Mouse (Mus musculus) inflammation-experienced regulatory T-cells, adult 6 months (primary cell): ENCODE data around the gene Dkk2. TPM values are rescaled to one million over a fixed set of nuclear protein-coding genes. Genes with fewer than 3 reads are reported as not detected.
"Not testable (repeated sequence)": the region's sequence is repeated elsewhere in the genome, so short reads cannot be mapped to it uniquely, and the experiment has no call there.

Experiments used
- ATAC-seq: one replicate; pipeline ENCODE4 v1.8.0; 2017
- polyA plus RNA-seq, 3 experiments: library from polyadenylated mRNA; unstranded; fragments of 100-300 nt; shearing (Covaris generic); gene quantifications; one replicate each; pipeline ENCODE4 v1.2.1; 2017

Dkk2 gene
- under 1 TPM in 1 of 3 experiments, not detected in 2; 0.25 TPM for polyA plus RNA-seq

DNA sequence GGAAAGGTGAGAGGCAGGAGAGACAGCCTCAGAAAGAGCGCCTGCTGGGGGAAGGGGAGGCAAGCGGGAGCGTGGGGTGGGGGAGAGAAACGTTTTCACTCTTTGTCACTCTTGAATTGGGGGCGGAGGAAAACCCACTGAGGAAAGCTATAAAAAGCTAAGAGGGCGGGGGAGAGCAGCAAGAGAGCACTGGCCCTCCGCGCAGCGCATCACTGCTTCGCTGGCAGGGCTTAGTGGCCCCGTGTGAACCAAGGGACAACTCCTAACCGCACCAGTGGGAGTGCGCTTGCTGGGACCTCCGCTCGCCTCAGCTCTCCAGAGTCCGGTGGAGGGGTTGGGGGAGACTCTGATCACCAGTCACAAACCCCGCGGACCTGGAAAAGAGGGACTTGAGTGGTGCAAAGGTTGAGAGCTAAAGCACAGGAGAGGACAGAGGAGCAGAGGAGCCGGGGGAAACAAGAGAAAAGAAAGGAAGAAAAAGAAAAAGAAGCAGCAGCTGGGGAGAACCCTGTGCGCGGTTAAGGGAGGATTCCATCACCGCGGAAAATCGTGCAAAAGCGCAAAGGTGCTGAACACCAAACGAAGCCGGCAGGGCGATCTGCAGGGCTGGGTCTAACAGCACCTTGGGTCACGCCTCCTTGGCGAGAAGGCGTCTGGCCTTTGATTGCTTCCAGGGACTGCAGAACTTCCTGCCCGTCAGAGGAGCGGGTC lies at the start of gene Dkk2:
Gene Dkk2, plus strand, starts transcription at position 181 of the 711 bp plus-strand sequence.
- no peak for ATAC-seq

- ATAC-seq: no peak
Observed at GRCm38 (mm10) chr3:132036704-132037103, 48.4 kb upstream of the Dkk2 start.

DNA sequence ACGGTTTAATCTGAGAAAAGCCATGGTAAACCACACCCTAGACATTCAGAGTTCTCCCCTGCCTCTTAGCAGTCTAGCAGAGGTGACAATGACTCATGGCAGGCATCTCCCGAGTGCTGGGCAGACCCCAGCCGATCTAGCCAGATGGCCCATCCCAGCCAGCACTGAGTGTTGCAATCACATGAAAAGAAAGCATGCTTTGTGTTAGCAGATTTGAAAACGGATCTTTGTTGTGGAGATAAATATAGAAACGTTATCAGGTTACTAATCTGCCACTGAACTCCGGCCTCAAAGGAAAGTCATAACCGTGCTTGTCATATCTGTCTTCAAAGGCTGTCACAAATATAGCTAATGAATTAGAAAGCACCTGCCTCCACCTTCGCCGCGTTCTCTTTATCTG lies 47.4 kb upstream of the Dkk2 start:
- ATAC-seq: no peak

DNA sequence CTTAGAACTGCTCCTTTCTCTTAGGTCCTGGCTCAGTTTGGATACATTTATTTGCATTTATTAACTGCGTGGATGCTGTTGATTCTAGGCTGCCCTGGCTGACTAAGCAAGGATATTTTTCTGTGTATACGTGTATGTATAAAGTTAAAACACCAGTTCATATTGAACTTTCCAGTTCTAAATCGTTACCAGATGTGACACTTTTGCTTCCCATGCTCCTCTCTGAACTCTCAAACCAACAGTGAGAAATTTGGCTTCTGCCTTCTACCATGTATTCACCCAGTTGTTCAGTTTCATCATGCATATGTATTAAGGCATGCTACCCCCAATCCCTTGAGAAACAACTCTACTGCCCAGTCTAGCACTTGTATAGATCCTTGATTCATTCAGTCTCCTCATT lies 45.0 kb upstream of the Dkk2 start:
- no peak for ATAC-seq

- no peak for ATAC-seq
Observed at GRCm38 (mm10) chr3:132050884-132051457, 34.1 kb upstream of the Dkk2 start.

GRCm38 (mm10) chr3:132062816-132063215 lies 22.3 kb upstream of the Dkk2 start:
- not testable (repeated sequence) for ATAC-seq

DNA sequence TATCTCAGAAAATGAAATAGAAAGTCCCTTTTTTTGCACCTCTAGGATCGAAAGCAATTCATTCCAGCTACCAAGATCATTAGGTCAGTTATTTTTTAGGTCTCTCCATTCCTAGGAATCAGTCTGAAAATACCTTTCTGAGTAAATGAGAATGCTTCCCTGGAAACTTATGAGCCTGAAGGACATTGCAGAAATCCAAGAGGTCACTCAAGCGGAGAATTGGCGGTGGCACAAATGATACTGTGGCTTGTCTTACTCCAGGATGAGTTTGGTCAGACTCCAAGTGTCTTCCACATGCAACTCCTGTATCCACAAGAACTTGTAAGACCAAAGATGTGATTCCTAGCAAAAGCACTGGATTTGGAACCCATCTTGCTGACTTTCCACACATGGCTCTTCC lies 21.7 kb upstream of the Dkk2 start:
- no peak for ATAC-seq

DNA sequence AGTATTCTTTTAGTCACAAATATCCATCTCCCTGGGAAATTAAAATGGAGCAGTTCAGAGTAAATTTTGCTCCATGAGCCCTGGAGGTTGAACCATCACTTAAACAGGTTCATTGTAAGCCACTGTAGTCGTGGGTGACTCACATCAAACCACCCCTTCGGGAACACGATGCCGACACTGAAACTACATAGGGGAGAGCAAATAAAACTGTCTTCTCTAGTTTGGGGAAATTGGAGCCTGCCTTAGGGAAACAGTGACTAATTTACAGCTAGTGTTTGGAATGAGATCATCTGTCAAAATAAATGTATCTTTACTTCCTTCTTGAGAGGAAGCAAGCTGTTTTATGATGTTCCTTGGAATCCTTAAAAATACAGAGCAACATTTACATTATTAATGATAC lies 21.1 kb upstream of the Dkk2 start:
- no peak for ATAC-seq

DNA sequence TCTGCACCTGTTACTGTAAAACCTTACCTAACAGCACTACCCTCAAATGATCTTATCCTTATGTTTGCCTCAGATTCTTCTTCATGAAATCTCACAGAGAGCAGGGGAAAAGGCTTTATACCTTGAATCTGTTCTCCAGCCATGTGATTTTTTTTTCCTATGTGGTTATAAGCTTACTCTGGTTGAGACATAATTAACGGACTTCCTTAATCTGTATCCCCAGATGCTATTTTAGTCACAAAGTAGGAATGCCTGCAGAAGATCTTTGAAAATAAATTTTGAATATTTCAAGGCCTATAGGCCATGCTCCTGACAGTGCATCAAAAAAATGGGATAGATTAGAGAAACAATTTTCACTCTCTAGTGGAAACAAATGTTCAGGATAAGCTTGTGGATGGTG lies 20.2 kb upstream of the Dkk2 start:
- no peak for ATAC-seq

GRCm38 (mm10) chr3:132070949-132071348 lies 14.1 kb upstream of the Dkk2 start:
- no peak for ATAC-seq

DNA sequence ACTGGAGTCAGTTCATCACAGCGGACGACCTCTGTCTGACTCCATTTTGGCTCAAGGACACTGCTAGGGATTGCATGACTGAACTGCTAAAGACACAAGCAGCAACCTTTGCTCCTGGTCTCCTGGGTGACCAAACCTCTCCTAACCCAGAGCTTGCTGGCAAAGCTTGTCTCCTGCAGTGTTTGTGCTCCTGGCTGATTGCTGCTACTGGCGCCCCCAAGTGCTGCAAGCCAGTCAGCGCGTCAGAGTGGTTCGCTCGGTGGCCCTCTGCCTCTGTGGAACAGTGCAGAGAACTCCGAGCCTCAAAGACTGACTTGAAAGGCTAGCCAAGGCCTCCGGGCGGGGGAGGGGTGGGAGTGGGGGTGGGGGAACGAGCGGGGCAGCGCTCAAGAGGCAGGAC lies 1.1 kb upstream of the Dkk2 start:
- no peak for ATAC-seq

GRCm38 (mm10) chr3:132084680-132085079 lies 412 bp upstream of the Dkk2 start:
- no peak for ATAC-seq

DNA sequence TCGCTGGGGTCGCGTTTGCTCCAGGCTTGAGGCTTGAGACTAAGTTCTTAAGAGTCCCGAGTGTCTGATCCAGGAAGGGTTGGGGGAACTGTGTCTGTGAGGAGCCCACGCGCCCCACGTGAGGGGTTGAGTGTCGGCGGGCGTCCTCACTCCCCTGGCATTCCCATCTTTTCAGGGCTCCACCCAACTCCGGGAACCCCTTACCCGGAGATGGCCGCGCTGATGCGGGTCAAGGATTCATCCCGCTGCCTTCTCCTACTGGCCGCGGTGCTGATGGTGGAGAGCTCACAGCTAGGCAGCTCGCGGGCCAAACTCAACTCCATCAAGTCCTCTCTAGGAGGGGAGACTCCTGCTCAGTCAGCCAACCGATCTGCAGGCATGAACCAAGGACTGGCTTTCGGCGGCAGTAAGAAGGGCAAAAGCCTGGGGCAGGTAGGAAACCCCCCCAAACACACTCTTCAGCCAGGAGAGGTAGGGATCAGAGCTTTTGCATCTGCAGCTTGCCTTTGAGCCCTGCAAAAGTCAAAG lies 795 bp downstream of the Dkk2 start:
- ATAC-seq: no peak

- no peak for ATAC-seq
Observed at GRCm38 (mm10) chr3:132086461-132086860, 1.4 kb downstream of the Dkk2 start.

DNA sequence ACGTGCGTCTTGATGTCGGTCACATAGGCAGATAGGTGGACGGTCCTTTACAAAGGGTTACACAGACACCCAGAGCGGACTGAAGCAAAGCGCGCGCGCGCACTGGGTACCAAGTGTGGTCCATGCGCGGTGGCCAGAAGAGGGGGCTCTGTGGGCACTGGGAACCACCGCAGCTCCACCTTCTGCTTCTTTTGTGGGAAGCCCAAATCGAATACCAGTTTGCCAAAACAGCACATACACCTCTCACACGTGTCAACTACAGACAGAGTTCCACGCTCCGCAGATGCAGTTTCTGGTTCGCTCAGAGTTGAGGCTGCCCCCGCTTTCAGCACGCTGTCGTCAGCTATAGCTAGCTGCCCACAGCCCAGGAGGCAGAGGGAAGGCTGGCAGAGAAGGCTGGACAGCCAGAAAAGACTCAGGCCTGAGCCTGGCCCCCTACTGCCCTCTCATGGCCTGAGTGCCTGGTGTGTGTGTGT lies 2.0 kb downstream of the Dkk2 start:
- no peak for ATAC-seq

GRCm38 (mm10) chr3:132092983-132093382 lies 7.9 kb downstream of the Dkk2 start:
- ATAC-seq: no peak

- ATAC-seq: no peak
Observed at GRCm38 (mm10) chr3:132096296-132096695, 11.2 kb downstream of the Dkk2 start.

- ATAC-seq: no peak
Observed at GRCm38 (mm10) chr3:132100746-132101145, 15.7 kb downstream of the Dkk2 start.

DNA sequence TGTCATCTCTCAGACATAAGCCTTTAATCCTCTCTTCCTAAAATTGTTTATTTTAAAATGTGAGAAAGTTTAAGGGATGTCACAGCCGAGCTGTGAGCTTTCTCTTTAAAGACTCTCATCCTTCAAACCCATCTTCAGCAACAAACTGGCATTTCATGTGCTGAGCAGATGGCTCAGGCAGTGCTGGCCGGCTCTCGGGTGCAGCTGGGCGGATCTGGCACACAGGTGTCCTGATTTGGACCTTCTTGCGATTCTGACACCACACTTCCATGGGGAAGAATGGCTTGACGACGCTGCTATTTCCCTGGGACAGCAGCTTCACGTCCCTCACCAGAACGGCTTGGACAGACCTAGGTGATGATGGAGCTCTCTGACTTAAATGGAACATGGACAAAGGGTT lies 17.9 kb downstream of the Dkk2 start:
- no peak for ATAC-seq

DNA sequence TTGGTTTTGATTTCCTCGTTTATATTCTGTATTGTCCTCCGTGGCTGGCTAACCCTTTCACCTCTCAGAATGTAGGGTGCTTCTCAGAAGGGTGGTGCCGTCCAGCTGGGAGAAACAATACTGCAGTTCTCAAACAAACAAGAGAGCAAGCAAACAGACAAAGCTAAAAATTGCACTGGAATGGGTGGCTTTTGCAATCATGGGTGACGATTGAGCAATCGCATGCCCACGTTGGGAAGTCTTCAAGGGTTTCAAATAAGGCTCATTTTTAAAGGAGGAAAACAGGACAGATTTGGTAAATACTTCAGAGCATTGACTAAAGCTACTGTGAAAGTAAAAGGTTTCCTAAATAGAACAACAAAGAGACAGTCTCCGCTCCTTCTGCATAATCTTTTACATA lies 18.4 kb downstream of the Dkk2 start:
- no peak for ATAC-seq

- ATAC-seq: no peak
Observed at GRCm38 (mm10) chr3:132115772-132116511, 30.9 kb downstream of the Dkk2 start.

DNA sequence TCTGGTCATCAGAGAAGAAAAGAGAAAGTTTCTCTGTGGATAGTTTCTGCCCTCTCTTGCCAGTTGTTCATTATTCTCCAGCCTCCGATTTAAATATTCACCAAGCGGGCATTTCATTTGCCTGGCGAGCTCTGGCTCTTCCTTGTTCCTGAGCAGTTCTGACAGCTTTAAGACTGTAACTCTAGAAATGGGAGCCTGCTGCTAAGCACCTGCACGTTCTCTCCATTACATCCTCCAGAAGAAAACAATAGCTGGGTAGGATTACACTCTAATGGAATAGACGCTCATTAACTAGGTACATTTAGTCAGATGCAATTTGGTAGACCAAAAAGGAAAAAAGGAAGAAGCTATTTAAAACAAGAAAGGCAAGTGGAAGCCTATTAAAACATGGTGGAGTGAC lies 36.3 kb downstream of the Dkk2 start:
- no peak for ATAC-seq

DNA sequence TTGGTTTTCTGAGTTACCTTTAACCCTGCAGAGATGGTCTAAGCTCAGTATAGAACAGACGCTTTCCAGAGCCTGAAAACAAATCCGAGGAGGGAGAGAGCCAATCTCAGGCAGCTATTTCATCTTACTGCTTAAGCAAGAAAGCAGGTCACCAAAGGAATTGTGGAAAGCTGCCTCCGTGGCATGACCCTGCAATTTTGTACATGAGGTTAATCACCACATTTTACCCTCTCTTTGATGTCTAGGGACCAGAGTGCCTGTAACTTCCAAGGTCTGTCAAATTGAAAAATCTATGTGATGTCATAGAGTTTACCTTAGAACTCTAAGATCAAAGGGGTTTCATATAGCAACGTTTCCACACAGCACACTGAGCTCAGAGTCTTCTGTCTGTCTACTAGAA lies 37.5 kb downstream of the Dkk2 start:
- no peak for ATAC-seq
